Mouse (Mus musculus) thymus, postnatal 25 days (tissue): ENCODE results near the gene Pole2.

Experiments
- DNase-seq: peaks from one replicate; pipeline ENCODE4 v3.0.0; 2022

Gene Pole2

GRCm38 (mm10) chr12:69227776-69228466, at the start of gene Pole2:
Pole2 (minus strand) TSS chr12:69228195.
- DNase-seq, result peak; percentile 87

GRCm38 (mm10) chr12:69268956-69269355, 41.0 kb upstream of the Pole2 start:
- no peak for DNase-seq

- no peak for DNase-seq
These were observed 40.1 kb upstream of the Pole2 start for GRCm38 (mm10) chr12:69267956-69268632.

- no peak for DNase-seq
These were observed 37.0 kb upstream of the Pole2 start for GRCm38 (mm10) chr12:69265031-69265430.

GRCm38 (mm10) chr12:69262251-69262650, 34.3 kb upstream of the Pole2 start:
- no peak for DNase-seq

- peak; percentile 62 for DNase-seq
These were observed 29.8 kb upstream of the Pole2 start for GRCm38 (mm10) chr12:69257836-69258235.

GRCm38 (mm10) chr12:69253806-69254205, 25.8 kb upstream of the Pole2 start:
- DNase-seq, result no peak

GRCm38 (mm10) chr12:69250756-69251155, 22.8 kb upstream of the Pole2 start:
- no peak for DNase-seq

- DNase-seq, result no peak
These were observed 21.8 kb upstream of the Pole2 start for GRCm38 (mm10) chr12:69249766-69250165.

GRCm38 (mm10) chr12:69241771-69242431, 13.9 kb upstream of the Pole2 start:
- peak; percentile 53 for DNase-seq

GRCm38 (mm10) chr12:69241405-69241770, 13.4 kb upstream of the Pole2 start:
- DNase-seq, result no peak

- DNase-seq, result no peak
These were observed 12.9 kb upstream of the Pole2 start, which contains the start of gene Klhdc1 for GRCm38 (mm10) chr12:69240876-69241275. Klhdc1 (plus strand) TSS chr12:69241176.

GRCm38 (mm10) chr12:69238284-69238683, 10.3 kb upstream of the Pole2 start:
- no peak for DNase-seq

- no peak for DNase-seq
These were observed 7.8 kb upstream of the Pole2 start for GRCm38 (mm10) chr12:69235782-69236181.

- peak; percentile 51 for DNase-seq
These were observed 1.3 kb upstream of the Pole2 start for GRCm38 (mm10) chr12:69229251-69229650.

GRCm38 (mm10) chr12:69220613-69221277, 7.2 kb downstream of the Pole2 start:
- DNase-seq, result no peak

- no peak for DNase-seq
These were observed 11.4 kb downstream of the Pole2 start for GRCm38 (mm10) chr12:69216587-69216986.

GRCm38 (mm10) chr12:69215000-69215785, 12.8 kb downstream of the Pole2 start:
- DNase-seq, result no peak

- DNase-seq, result no peak
These were observed 13.6 kb downstream of the Pole2 start for GRCm38 (mm10) chr12:69214393-69214792.

GRCm38 (mm10) chr12:69213186-69213777, 14.7 kb downstream of the Pole2 start:
- no peak for DNase-seq

- peak; percentile 16 for DNase-seq
These were observed 16.9 kb downstream of the Pole2 start for GRCm38 (mm10) chr12:69211057-69211456.
